Mouse (Mus musculus): Measurements from ENCODE around the gene Lrp6. TPM values are rescaled to one million over a fixed set of nuclear protein-coding genes. Genes with fewer than 3 reads are reported as not detected.

Gene Lrp6
- polyA plus RNA-seq, 1 experiment, result 17.1 TPM

GRCm38 (mm10) chr6:134511118-134511517 lies 55.6 kb downstream of the Lrp6 start:
- TF ChIP-seq CTCF (IDR thresholded peaks at IDR 0.05; ENCODE audit: control insufficient read depth, insufficient read depth, low read length) (no peak), POLR2A (IDR thresholded peaks at IDR 0.05; ENCODE audit: borderline replicate concordance, control insufficient read depth, low read depth, low read length) (no peak)
- H3K4me1 ChIP-seq (ENCODE audit: control insufficient read depth, insufficient read depth, low read length), result no peaks in the 10 kb centered on the region
- H3K27ac ChIP-seq (ENCODE audit: control insufficient read depth, insufficient read depth, low read depth, low read length, poor library complexity), result no peak overlapping the region
- H3K4me3 ChIP-seq (replicated peaks; ENCODE audit: control insufficient read depth, low read depth, low read length), result no peak overlapping the region

GRCm38 (mm10) chr6:134510280-134510679 lies 56.5 kb downstream of the Lrp6 start:
- no peaks in the 10 kb centered on the region for H3K4me1 ChIP-seq (ENCODE audit: control insufficient read depth, insufficient read depth, low read length)
- TF ChIP-seq POLR2A (IDR thresholded peaks at IDR 0.05; ENCODE audit: borderline replicate concordance, control insufficient read depth, low read depth, low read length), result no peak
- no peak for TF ChIP-seq CTCF (IDR thresholded peaks at IDR 0.05; ENCODE audit: control insufficient read depth, insufficient read depth, low read length)
- no peak overlapping the region for H3K4me3 ChIP-seq (replicated peaks; ENCODE audit: control insufficient read depth, low read depth, low read length)
- H3K27ac ChIP-seq (ENCODE audit: control insufficient read depth, insufficient read depth, low read depth, low read length, poor library complexity), result no peak overlapping the region
- 63% methylated on average over 2 of the region's 2 CpGs for WGBS

GRCm38 (mm10) chr6:134509731-134510226 lies 57.0 kb downstream of the Lrp6 start:
- TF ChIP-seq CTCF (IDR thresholded peaks at IDR 0.05; ENCODE audit: control insufficient read depth, insufficient read depth, low read length), result no peak
- TF ChIP-seq POLR2A (IDR thresholded peaks at IDR 0.05; ENCODE audit: borderline replicate concordance, control insufficient read depth, low read depth, low read length), result no peak
- H3K4me3 ChIP-seq (replicated peaks; ENCODE audit: control insufficient read depth, low read depth, low read length), result no peak overlapping the region
- WGBS, result 79% methylated on average over 10 of the region's 10 CpGs
- no peaks in the 10 kb centered on the region for H3K4me1 ChIP-seq (ENCODE audit: control insufficient read depth, insufficient read depth, low read length)
- no peak overlapping the region for H3K27ac ChIP-seq (ENCODE audit: control insufficient read depth, insufficient read depth, low read depth, low read length, poor library complexity)

- Histone ChIP-seq H3K4me1 (ENCODE audit: control insufficient read depth, insufficient read depth, low read length) (no peaks in the 10 kb centered on the region; the same call in 1 of the 2 replicates), H3K4me3 (replicated peaks; ENCODE audit: control insufficient read depth, low read depth, low read length) (no peak overlapping the region), H3K27ac (ENCODE audit: control insufficient read depth, insufficient read depth, low read depth, low read length, poor library complexity) (no peak overlapping the region)
- TF ChIP-seq CTCF (IDR thresholded peaks at IDR 0.05; ENCODE audit: control insufficient read depth, insufficient read depth, low read length) (no peak), POLR2A (IDR thresholded peaks at IDR 0.05; ENCODE audit: borderline replicate concordance, control insufficient read depth, low read depth, low read length) (no peak)
- 79% methylated on average over 4 of the region's 4 CpGs for WGBS
Measured at GRCm38 (mm10) chr6:134504866-134505265, 61.9 kb downstream of the Lrp6 start.

GRCm38 (mm10) chr6:134502335-134502734 lies 64.4 kb downstream of the Lrp6 start:
- no peak overlapping the region for H3K4me3 ChIP-seq (replicated peaks; ENCODE audit: control insufficient read depth, low read depth, low read length)
- 90% methylated on average over 7 of the region's 7 CpGs for WGBS
- H3K4me1 ChIP-seq (ENCODE audit: control insufficient read depth, insufficient read depth, low read length), result no peaks in the 10 kb centered on the region; the same call in 1 of the 2 replicates
- no peak for TF ChIP-seq CTCF (IDR thresholded peaks at IDR 0.05; ENCODE audit: control insufficient read depth, insufficient read depth, low read length)
- TF ChIP-seq POLR2A (IDR thresholded peaks at IDR 0.05; ENCODE audit: borderline replicate concordance, control insufficient read depth, low read depth, low read length), result no peak
- no peak overlapping the region for H3K27ac ChIP-seq (ENCODE audit: control insufficient read depth, insufficient read depth, low read depth, low read length, poor library complexity)

GRCm38 (mm10) chr6:134500381-134501162 lies 66.2 kb downstream of the Lrp6 start:
- TF ChIP-seq CTCF (IDR thresholded peaks at IDR 0.05; ENCODE audit: control insufficient read depth, insufficient read depth, low read length) (no peak), POLR2A (IDR thresholded peaks at IDR 0.05; ENCODE audit: borderline replicate concordance, control insufficient read depth, low read depth, low read length) (no peak)
- Histone ChIP-seq H3K4me1 (ENCODE audit: control insufficient read depth, insufficient read depth, low read length) (no peaks in the 10 kb centered on the region; the same call in 1 of the 2 replicates), H3K27ac (ENCODE audit: control insufficient read depth, insufficient read depth, low read depth, low read length, poor library complexity) (no peak overlapping the region), H3K4me3 (replicated peaks; ENCODE audit: control insufficient read depth, low read depth, low read length) (no peak overlapping the region)
- 85% methylated on average over 10 of the region's 10 CpGs for WGBS

- no peak overlapping the region for H3K4me3 ChIP-seq (replicated peaks; ENCODE audit: control insufficient read depth, low read depth, low read length)
- TF ChIP-seq POLR2A (IDR thresholded peaks at IDR 0.05; ENCODE audit: borderline replicate concordance, control insufficient read depth, low read depth, low read length) (no peak), CTCF (IDR thresholded peaks at IDR 0.05; ENCODE audit: control insufficient read depth, insufficient read depth, low read length) (no peak)
- WGBS, result 82% methylated on average over 2 of the region's 2 CpGs
- no peak overlapping the region for H3K27ac ChIP-seq (ENCODE audit: control insufficient read depth, insufficient read depth, low read depth, low read length, poor library complexity)
- no peaks in the 10 kb centered on the region; the same call in 1 of the 2 replicates for H3K4me1 ChIP-seq (ENCODE audit: control insufficient read depth, insufficient read depth, low read length)
Measured at GRCm38 (mm10) chr6:134499089-134499488, 67.7 kb downstream of the Lrp6 start.

- Histone ChIP-seq H3K27ac (ENCODE audit: control insufficient read depth, insufficient read depth, low read depth, low read length, poor library complexity) (no peak overlapping the region), H3K4me3 (replicated peaks; ENCODE audit: control insufficient read depth, low read depth, low read length) (no peak overlapping the region), H3K4me1 (ENCODE audit: control insufficient read depth, insufficient read depth, low read length) (no peaks in the 10 kb centered on the region; the same call in 1 of the 2 replicates)
- no peak for TF ChIP-seq POLR2A (IDR thresholded peaks at IDR 0.05; ENCODE audit: borderline replicate concordance, control insufficient read depth, low read depth, low read length)
- TF ChIP-seq CTCF (IDR thresholded peaks at IDR 0.05; ENCODE audit: control insufficient read depth, insufficient read depth, low read length), result no peak
Measured at GRCm38 (mm10) chr6:134498518-134498917, 68.2 kb downstream of the Lrp6 start.

All from bone marrow, adult 2 months (tissue).